Mouse (Mus musculus): ENCODE results near the gene Gpsm1. TPM values are rescaled to one million over a fixed set of nuclear protein-coding genes. Genes with fewer than 3 reads are reported as not detected.

Gene Gpsm1
- total RNA-seq, 2 experiments from 2014 or later = 208 to 243 TPM

- intact Hi-C loops (cut with DNase I) = no loop called here
- DNase-seq = no peak
Measured at GRCm38 (mm10) chr2:26330056-26330468, 14.7 kb downstream of the Gpsm1 start.

- intact Hi-C loops (cut with DNase I) = no loop called here
- no peak for DNase-seq
Measured at GRCm38 (mm10) chr2:26330702-26331101, 15.4 kb downstream of the Gpsm1 start.

- DNase-seq = no peak
- intact Hi-C loops (cut with DNase I) = no loop called here
Measured at GRCm38 (mm10) chr2:26338302-26339203, 23.2 kb downstream of the Gpsm1 start.

GRCm38 (mm10) chr2:26339204-26339551, 23.9 kb downstream of the Gpsm1 start:
- peak; percentile 75 to 80 for DNase-seq
- intact Hi-C loops (cut with DNase I) = no loop called here

GRCm38 (mm10) chr2:26341510-26341981, 26.2 kb downstream of the Gpsm1 start:
- peak in 1 of 2 experiments; percentile 55 for DNase-seq
- intact Hi-C loops (cut with DNase I) = no loop called here

- DNase-seq = peak; percentile 73 to 76
- intact Hi-C loops (cut with DNase I) = no loop called here
Measured at GRCm38 (mm10) chr2:26342044-26342443, 26.7 kb downstream of the Gpsm1 start.

- intact Hi-C loops (cut with DNase I) = no loop called here
Measured at GRCm38 (mm10) chr2:26342609-26343490, 27.5 kb downstream of the Gpsm1 start.

GRCm38 (mm10) chr2:26348241-26348640, 32.9 kb downstream of the Gpsm1 start:
- intact Hi-C loops (cut with DNase I) = no loop called here
- DNase-seq = no peak

More at GRCm38 (mm10) chr2:26342609-26343490, 27.5 kb downstream of the Gpsm1 start:
- DNase-seq = no peak

GRCm38 (mm10) chr2:26351358-26352290, 36.3 kb downstream of the Gpsm1 start, which contains the start of gene Dnlz:
Dnlz (minus strand) TSS chr2:26352110.
- intact Hi-C loops (cut with DNase I) = loop anchor here (1.0 to 5.0 kb wide), 3 partner anchors 26 to 51 kb away; partner anchors contain the start of gene Gpsm1
- peak; percentile 94 to 97 for DNase-seq

GRCm38 (mm10) chr2:26352291-26352910, 37.1 kb downstream of the Gpsm1 start:
- DNase-seq = peak in 1 of 2 experiments; percentile 46
- intact Hi-C loops (cut with DNase I) = loop anchor here (1.0 to 5.0 kb wide), 3 partner anchors 27 to 52 kb away; partner anchors contain the start of gene Gpsm1

- DNase-seq = no peak
- intact Hi-C loops (cut with DNase I) = loop anchor here (5.0 kb wide), 1 partner anchor 36 kb away; the partner anchor contains the start of gene Gpsm1
Measured at GRCm38 (mm10) chr2:26353066-26353980, 38.0 kb downstream of the Gpsm1 start.

GRCm38 (mm10) chr2:26354401-26354800, 39.1 kb downstream of the Gpsm1 start:
- intact Hi-C loops (cut with DNase I) = loop anchor here (2.0 to 5.0 kb wide), 2 partner anchors 22 to 37 kb away; partner anchors contain the start of gene Gpsm1
- no peak for DNase-seq

GRCm38 (mm10) chr2:26356231-26356630, 40.9 kb downstream of the Gpsm1 start:
- intact Hi-C loops (cut with DNase I) = no loop called here
- no peak for DNase-seq

GRCm38 (mm10) chr2:26356678-26357077, 41.4 kb downstream of the Gpsm1 start:
- intact Hi-C loops (cut with DNase I) = no loop called here
- DNase-seq = no peak

- DNase-seq = no peak
Measured at GRCm38 (mm10) chr2:26357484-26357883, 42.2 kb downstream of the Gpsm1 start.

GRCm38 (mm10) chr2:26358667-26359320, 43.5 kb downstream of the Gpsm1 start:
- intact Hi-C loops (cut with DNase I) = no loop called here
- no peak for DNase-seq

More at GRCm38 (mm10) chr2:26357484-26357883, 42.2 kb downstream of the Gpsm1 start:
- intact Hi-C loops (cut with DNase I) = no loop called here

GRCm38 (mm10) chr2:26359983-26360382, 44.7 kb downstream of the Gpsm1 start:
- intact Hi-C loops (cut with DNase I) = no loop called here
- DNase-seq = peak in 1 of 2 experiments; percentile 59

Data from heart, postnatal 36 days (tissue).